Mouse (Mus musculus) retina, postnatal 1 day (tissue): ENCODE data around the gene Klb.

Experiments used
- DNase-seq: peaks from one replicate; pipeline ENCODE4 v3.0.0-alpha.2; 2012

Klb gene

GRCm38 (mm10) chr5:65385704-65386103 is 37.6 kb downstream of the Klb start:
- no peak for DNase-seq

GRCm38 (mm10) chr5:65387008-65387867 is 39.1 kb downstream of the Klb start:
- no peak for DNase-seq

- DNase-seq, result peak; percentile 98
Measured at GRCm38 (mm10) chr5:65390648-65391644, 42.8 kb downstream of the Klb start, which contains the start of the genes Rpl9 and Lias. Rpl9 (minus strand) TSS chr5:65391444. Lias (plus strand) TSS chr5:65391497.

GRCm38 (mm10) chr5:65391753-65392152 is 43.6 kb downstream of the Klb start:
- peak; percentile 57 for DNase-seq

- no peak for DNase-seq
Measured at GRCm38 (mm10) chr5:65394425-65394824, 46.3 kb downstream of the Klb start.

- DNase-seq, result peak; percentile 88
Measured at GRCm38 (mm10) chr5:65401251-65401994, 53.3 kb downstream of the Klb start.

- peak; percentile 35 for DNase-seq
Measured at GRCm38 (mm10) chr5:65407989-65408388, 59.9 kb downstream of the Klb start.

GRCm38 (mm10) chr5:65415653-65416458 is 67.7 kb downstream of the Klb start:
- DNase-seq, result peak; percentile 30

- DNase-seq, result no peak
Measured at GRCm38 (mm10) chr5:65419136-65419535, 71.0 kb downstream of the Klb start.

- DNase-seq, result no peak
Measured at GRCm38 (mm10) chr5:65420822-65421221, 72.7 kb downstream of the Klb start.

GRCm38 (mm10) chr5:65422803-65423202 is 74.7 kb downstream of the Klb start:
- no peak for DNase-seq

- no peak for DNase-seq
Measured at GRCm38 (mm10) chr5:65424215-65424614, 76.1 kb downstream of the Klb start.

GRCm38 (mm10) chr5:65425251-65425650 is 77.1 kb downstream of the Klb start:
- DNase-seq, result no peak

- peak; percentile 12 for DNase-seq
Measured at GRCm38 (mm10) chr5:65428321-65428720, 80.2 kb downstream of the Klb start.

- DNase-seq, result no peak
Measured at GRCm38 (mm10) chr5:65429441-65429840, 81.3 kb downstream of the Klb start.
